ENCODE assay signal across 8 mouse cellular contexts in genomic region chr10:80348244-80348781, GRCm38 (mm10). TPM values are rescaled to one million over a fixed set of nuclear protein-coding genes. Genes with fewer than 3 reads are reported as not detected.
DNase-seq lines count a peak whose midpoint lies in the region; ATAC-seq and TF ChIP-seq lines count a peak whose summit lies in the region.

Gene Adamtsl5, minus strand, starts transcription at chr10:80348412.

- peak within 1 kb of the TSS; percentile 18; the same call in 1 of the 2 replicates for H3K4me3 ChIP-seq in embryonic facial prominence, embryonic 11.5 days (ENCODE audit: low read depth, low read length)
- peak within 1 kb of the TSS; percentile 93 for H3K4me3 ChIP-seq in megakaryocyte, embryonic 14.5 days (replicated peaks)

- no peak for TF ChIP-seq CTCF in Patski (IDR thresholded peaks at IDR 0.05)

- peak; percentile 29 for ATAC-seq in Patski
- ATAC-seq in embryonic facial prominence, embryonic 11.5 days (replicated peaks; ENCODE audit: insufficient number of reproducible peaks, low FRiP score, low TSS enrichment, low read depth): no peak

- in situ Hi-C loops in Patski (cut with MboI; ENCODE audit: low pct_unique_long_range_greater_than_20kb): no loop called here

- POLR2A ChIA-PET in Patski (lab: Charles Lee): interaction anchor here (0.5 kb wide), 1 partner anchor 88 kb away, joined by 3 read pairs; no protein-coding TSS in a partner anchor

- under 1% methylated on average over 42 of the region's 42 CpGs for WGBS in embryonic facial prominence, embryonic 11.5 days

- H3K36me3 ChIP-seq in embryonic facial prominence, embryonic 11.5 days (replicated peaks; ENCODE audit: control insufficient read depth, insufficient read depth, low read depth, low read length): no peaks in the 10 kb centered on the region
- no peaks in the 10 kb centered on the region for H3K36me3 ChIP-seq in megakaryocyte, embryonic 14.5 days (replicated peaks; ENCODE audit: low read length)
- no peaks in the 10 kb centered on the region for H3K36me3 ChIP-seq in splenic B cell, adult 2 months (ENCODE audit: control insufficient read depth, insufficient read depth, low read length, poor library complexity, severe bottlenecking)

- CTCF ChIA-PET in Patski (lab: Charles Lee): no interaction called here

- H3K9ac ChIP-seq in embryonic facial prominence, embryonic 11.5 days (replicated peaks; ENCODE audit: low read length): no peak within 1 kb of the TSS

- peak; percentile 78 for DNase-seq in A20 (ENCODE audit: low read depth, low spot score)
- no peak for DNase-seq in Patski (ENCODE audit: low read depth, low spot score)
- peak; percentile 67 for DNase-seq in embryonic facial prominence, embryonic 11.5 days (ENCODE audit: low spot score)
- peak; percentile 80 to 83 for DNase-seq in heart, adult 9 months (ENCODE audit: low spot score in 2 of 2)
- DNase-seq in kidney, postnatal 14 days: peak; percentile 60
- DNase-seq in splenic B cell, adult 2 months (ENCODE audit: low read depth, low spot score): peak; percentile 85
- DNase-seq in right cerebral cortex, postnatal 25 days: no peak

- H3K4me2 ChIP-seq in embryonic facial prominence, embryonic 11.5 days (ENCODE audit: low read depth, low read length): peak within 1 kb of the TSS; percentile 27

- H3K9me3 ChIP-seq in embryonic facial prominence, embryonic 11.5 days (replicated peaks; ENCODE audit: control insufficient read depth, low read length): no peaks in the 10 kb centered on the region
- H3K9me3 ChIP-seq in megakaryocyte, embryonic 14.5 days: no peaks in the 10 kb centered on the region

- H3K27ac ChIP-seq in embryonic facial prominence, embryonic 11.5 days (replicated peaks; ENCODE audit: low read depth, low read length): no peak within 1 kb of the TSS

- no peaks in the 10 kb centered on the region for H3K27me3 ChIP-seq in Patski
- peaks cover 81% of the 10 kb centered on the region for H3K27me3 ChIP-seq in embryonic facial prominence, embryonic 11.5 days (ENCODE audit: control insufficient read depth, insufficient read depth, low read length)
- peaks cover 54% of the 10 kb centered on the region for H3K27me3 ChIP-seq in megakaryocyte, embryonic 14.5 days (replicated peaks)
- 0 out of 2 replicates have a peak, but pooled peaks cover 5% of the 10 kb centered on the region for H3K27me3 ChIP-seq in splenic B cell, adult 2 months (ENCODE audit: control insufficient read depth, insufficient read depth, low read length, poor library complexity, severe bottlenecking)

- H3K4me1 ChIP-seq in embryonic facial prominence, embryonic 11.5 days (ENCODE audit: control insufficient read depth, insufficient read depth, low read length): peaks cover 6% of the 10 kb centered on the region
- H3K4me1 ChIP-seq in megakaryocyte, embryonic 14.5 days: peaks cover 84% of the 10 kb centered on the region

RNA-seq across cellular contexts. Expression of gene Adamtsl5, which starts in this region (rescaled TPM):
- 1.2 TPM for polyA plus RNA-seq in Patski (2021)
- polyA plus RNA-seq in embryonic facial prominence, embryonic 11.5 days (2014; fragmentation: Nextera tagmentation; extraction: Ambion mirVana): 0.14 and 0.88 TPM in 2 replicates
- polyA plus RNA-seq in megakaryocyte, embryonic 14.5 days (2012; ENCODE audit: insufficient read depth, low replicate concordance): 27.2 and 34.8 TPM in 2 replicates

Comparison
In these comparisons a context has a peak if more than half of its experiments do, and no peak if none do; other contexts are left out.
1. RNA of gene Adamtsl5 (polyA plus RNA-seq): 27.2 to 34.8 TPM in megakaryocyte, embryonic 14.5 days; 1.2 TPM in Patski (single experiment) and 0.14 to 0.88 TPM in embryonic facial prominence, embryonic 11.5 days; every median in the first group is over 10 times any median in the second.
2. Peak in DNase-seq, H3K4me3 ChIP-seq and H3K4me2 ChIP-seq in embryonic facial prominence, embryonic 11.5 days; RNA of the gene not detected or under 1 TPM.
3. DNase-seq: peak in A20 (single experiment), heart, adult 9 months (2 of 2), kidney, postnatal 14 days (single experiment) and splenic B cell, adult 2 months (single experiment); none in Patski (single experiment) and right cerebral cortex, postnatal 25 days (single experiment).